Mouse (Mus musculus) embryonic facial prominence, embryonic 10.5 days (tissue): ENCODE results near the gene Nr2e3. TPM values are rescaled to one million over a fixed set of nuclear protein-coding genes. Genes with fewer than 3 reads are reported as not detected.
"Not testable (repeated sequence)": the region's sequence is repeated elsewhere in the genome, so short reads cannot be mapped to it uniquely, and the experiment has no call there.

Experiments used
- DNase-seq: peaks from one replicate; pipeline ENCODE4 v3.0.0-alpha.2; 2017; ENCODE audit warnings: low spot score
- H3K27ac ChIP-seq: fragments of 300-500 bp; sonication (generic); replicated peaks from 2 replicates; pipeline ENCODE4 v1.5.1; 2016; ENCODE audit warnings: mild to moderate bottlenecking
- H3K27me3 ChIP-seq: fragments of 300-500 bp; sonication (generic); replicated peaks from 2 replicates; pipeline ENCODE4 v1.6.1; 2016; ENCODE audit warnings: low read depth, mild to moderate bottlenecking; ENCODE audit not compliant: poor library complexity, severe bottlenecking
- H3K36me3 ChIP-seq: fragments of 300-500 bp; sonication (generic); replicated peaks from 2 replicates; pipeline ENCODE4 v1.6.1; 2016; ENCODE audit warnings: mild to moderate bottlenecking, moderate library complexity
- H3K4me1 ChIP-seq: fragments of 300-500 bp; sonication (generic); 2 replicates; pipeline ENCODE4 v1.6.1; 2016
- H3K4me3 ChIP-seq: fragments of 300-500 bp; sonication (generic); 2 replicates; pipeline ENCODE4 v1.5.1; 2016; ENCODE audit warnings: mild to moderate bottlenecking, moderate library complexity
- H3K9me3 ChIP-seq: fragments of 300-500 bp; sonication (generic); 2 replicates; pipeline ENCODE4 v1.6.1; 2016; ENCODE audit warnings: mild to moderate bottlenecking
- WGBS: fragments of 180-500 bp; shearing (Covaris S2); methylation state at CpG from one replicate; pipeline ENCODE4 v1.1.7; 2016; 5-methylcytosine and 5-hydroxymethylcytosine counted together
- polyA plus RNA-seq: library from polyadenylated mRNA; unstranded; fragments of >200 nt; fragmentation: Nextera tagmentation; extraction: Ambion mirVana; gene quantifications from 2 replicates; pipeline ENCODE4 v1.2.1, GENCODE M21; 2016

Nr2e3 gene
- polyA plus RNA-seq, 1 experiment from 2014 or later, result 0.51 TPM

DNA sequence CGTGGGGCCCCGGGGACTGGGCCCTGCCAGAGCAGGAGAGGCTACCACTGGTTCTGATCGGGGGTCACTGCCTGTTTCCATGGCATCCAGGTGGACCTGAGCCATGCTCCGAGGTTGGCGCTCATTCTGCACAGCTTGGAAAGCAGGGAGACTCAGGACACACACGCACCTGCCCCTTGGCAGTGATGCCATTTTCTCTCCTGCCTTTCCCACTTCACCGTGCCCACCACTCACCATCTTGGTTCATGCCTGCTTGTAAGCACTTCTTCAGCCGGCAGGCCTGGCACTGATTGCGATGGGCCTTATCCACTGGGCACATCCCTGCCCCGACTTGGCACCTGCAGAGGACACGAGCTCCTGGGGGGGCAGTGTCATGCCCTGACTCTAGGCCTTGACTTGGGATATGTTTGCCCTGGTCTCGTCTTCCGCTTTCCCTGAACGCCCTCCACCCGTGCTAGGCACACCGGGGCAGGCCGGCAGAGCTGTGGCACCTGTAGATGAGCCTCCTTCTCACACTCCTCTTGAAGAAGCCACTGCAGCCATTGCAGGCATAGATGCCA lies 11.7 kb downstream of the Nr2e3 start:
- H3K36me3 ChIP-seq, result no peaks in the 10 kb centered on the region
- no peaks in the 10 kb centered on the region for H3K9me3 ChIP-seq
- H3K4me1 ChIP-seq, result peaks cover 17% of the 10 kb centered on the region
- H3K4me3 ChIP-seq, result no peak overlapping the region
- no peak for DNase-seq
- H3K27me3 ChIP-seq, result no peaks in the 10 kb centered on the region
- 88% methylated on average over 17 of the region's 17 CpGs for WGBS
- H3K27ac ChIP-seq, result no peak overlapping the region

DNA sequence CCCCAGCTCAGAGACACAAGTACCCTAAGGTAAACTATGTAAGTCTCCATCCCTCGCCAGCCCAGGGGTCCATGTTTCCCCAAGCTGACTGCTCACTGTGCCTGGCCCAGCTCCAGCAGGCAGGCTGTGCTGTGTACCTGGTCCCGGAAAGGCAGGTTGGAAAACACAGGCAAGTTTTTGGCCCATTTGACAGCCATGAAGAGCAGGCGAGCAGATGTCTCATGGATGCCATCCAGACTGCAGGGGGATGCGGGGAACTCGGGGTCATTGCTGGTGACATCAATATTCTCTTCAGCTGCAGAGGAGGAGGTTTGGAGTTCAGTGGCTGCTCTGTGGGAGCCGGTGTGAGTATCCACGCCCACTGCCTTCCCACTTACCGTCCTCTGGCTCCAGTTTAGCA lies 12.2 kb downstream of the Nr2e3 start:
- Histone ChIP-seq H3K9me3 (no peaks in the 10 kb centered on the region), H3K27me3 (no peaks in the 10 kb centered on the region), H3K36me3 (no peaks in the 10 kb centered on the region), H3K4me1 (peaks cover 12% of the 10 kb centered on the region), H3K27ac (no peak overlapping the region), H3K4me3 (no peak overlapping the region)
- WGBS, result 80% methylated on average over 8 of the region's 8 CpGs
- DNase-seq, result no peak

DNA sequence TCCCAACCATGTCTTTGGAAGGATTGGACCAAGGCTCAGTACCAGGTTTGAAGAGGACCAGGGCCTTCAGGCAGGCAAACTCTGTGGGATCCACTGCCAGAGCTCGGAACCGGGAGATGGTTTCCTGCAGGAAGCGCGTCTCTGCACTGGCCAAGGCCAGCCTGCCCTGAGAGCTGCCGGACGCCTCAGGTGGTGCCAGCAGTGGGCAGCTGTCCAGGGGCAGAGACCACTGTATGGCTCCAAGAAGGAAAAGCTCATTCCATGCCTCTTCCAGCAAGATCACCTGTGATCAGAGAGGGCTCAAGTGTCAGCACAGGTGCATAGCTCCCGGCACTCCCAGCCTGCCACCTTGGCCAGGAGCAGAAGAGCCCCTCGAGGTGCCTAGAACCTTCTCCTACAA lies 13.2 kb downstream of the Nr2e3 start:
- Histone ChIP-seq H3K27ac (no peak overlapping the region), H3K4me1 (peaks cover 4% of the 10 kb centered on the region; the same call in 1 of the 2 replicates), H3K4me3 (no peak overlapping the region), H3K27me3 (no peaks in the 10 kb centered on the region), H3K36me3 (no peaks in the 10 kb centered on the region), H3K9me3 (no peaks in the 10 kb centered on the region)
- 87% methylated on average over 8 of the region's 8 CpGs for WGBS
- no peak for DNase-seq

DNA sequence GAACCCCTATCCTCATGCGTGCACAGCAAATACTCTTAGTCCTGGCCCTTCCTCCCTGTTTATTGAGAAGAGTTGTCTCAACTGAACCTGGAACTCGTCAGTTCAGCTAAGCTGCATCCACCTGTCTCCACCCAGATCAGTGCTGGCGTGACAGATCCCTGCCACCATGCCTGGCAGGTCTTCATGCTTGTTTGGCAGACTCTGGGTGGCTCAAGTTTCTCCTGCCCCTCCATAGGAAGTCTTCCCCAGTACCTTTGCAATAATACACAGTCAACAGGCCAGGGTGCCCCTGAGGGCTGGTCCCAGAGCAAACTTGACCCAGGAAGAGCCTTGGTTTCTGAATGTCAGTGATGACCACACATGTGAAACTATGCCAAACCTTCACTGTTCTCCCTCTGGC lies 15.2 kb downstream of the Nr2e3 start:
- WGBS, result 67% methylated on average over 3 of the region's 3 CpGs
- DNase-seq, result no peak
- Histone ChIP-seq H3K27me3 (no peaks in the 10 kb centered on the region), H3K27ac (no peak overlapping the region), H3K36me3 (no peaks in the 10 kb centered on the region), H3K4me1 (peaks cover 10% of the 10 kb centered on the region), H3K4me3 (no peak overlapping the region), H3K9me3 (no peaks in the 10 kb centered on the region)

DNA sequence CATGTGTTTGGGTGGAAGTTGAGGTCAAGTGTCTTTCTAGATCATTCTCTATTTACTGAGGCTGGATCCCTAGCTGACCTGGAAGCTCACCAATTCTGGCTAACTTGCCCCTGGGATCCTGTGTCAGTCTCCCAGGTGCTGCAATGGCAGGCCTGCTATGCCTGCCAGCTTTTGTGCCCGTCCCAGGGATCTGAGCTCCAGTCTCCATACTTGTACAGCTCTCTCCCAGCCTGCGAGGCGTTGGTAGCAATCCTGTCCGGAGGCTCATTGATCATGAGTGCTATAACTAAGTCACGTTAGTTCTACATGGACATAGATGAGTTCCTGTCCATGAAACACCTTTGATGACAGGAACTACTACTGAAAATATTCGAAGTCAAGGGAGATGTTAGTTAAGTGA lies 16.6 kb downstream of the Nr2e3 start:
- H3K4me3 ChIP-seq, result no peak overlapping the region
- no peak overlapping the region for H3K27ac ChIP-seq
- WGBS, result 91% methylated on average over 6 of the region's 6 CpGs
- H3K9me3 ChIP-seq, result no peaks in the 10 kb centered on the region
- H3K4me1 ChIP-seq, result peaks cover 14% of the 10 kb centered on the region
- DNase-seq, result no peak
- no peaks in the 10 kb centered on the region for H3K36me3 ChIP-seq
- H3K27me3 ChIP-seq, result no peaks in the 10 kb centered on the region

DNA sequence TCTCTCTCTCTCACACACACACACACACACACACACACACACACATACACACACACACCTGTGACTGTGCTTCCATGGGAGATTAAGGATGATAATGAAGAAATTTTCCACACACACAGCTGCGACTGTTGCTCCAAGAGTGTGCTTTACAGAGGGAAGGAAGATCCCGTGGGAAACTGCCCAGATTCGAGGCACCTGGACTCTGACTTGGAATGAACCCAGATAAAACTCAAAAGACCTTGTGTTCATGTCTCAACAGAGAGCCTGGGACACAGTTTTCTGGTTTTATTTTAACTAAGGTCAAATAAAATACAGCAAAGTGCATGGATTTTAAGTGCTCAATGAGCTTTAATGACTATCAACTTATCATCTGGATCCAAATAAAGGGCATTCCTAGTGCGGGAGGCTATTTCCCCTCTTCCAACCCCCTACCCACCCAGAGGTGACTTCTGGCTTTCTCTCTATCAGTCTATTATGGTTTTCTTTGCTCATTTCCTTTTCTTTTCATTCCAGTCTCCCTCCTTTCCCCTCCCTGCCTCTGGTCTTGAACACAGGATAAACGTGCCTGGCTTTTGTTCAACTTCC lies 17.9 kb downstream of the Nr2e3 start:
- Histone ChIP-seq H3K36me3 (no peaks in the 10 kb centered on the region), H3K4me3 (no peak overlapping the region), H3K9me3 (no peaks in the 10 kb centered on the region), H3K4me1 (peaks cover 14% of the 10 kb centered on the region), H3K27me3 (no peaks in the 10 kb centered on the region), H3K27ac (no peak overlapping the region)
- WGBS, result 68% methylated on average over 5 of the region's 5 CpGs
- no peak for DNase-seq

DNA sequence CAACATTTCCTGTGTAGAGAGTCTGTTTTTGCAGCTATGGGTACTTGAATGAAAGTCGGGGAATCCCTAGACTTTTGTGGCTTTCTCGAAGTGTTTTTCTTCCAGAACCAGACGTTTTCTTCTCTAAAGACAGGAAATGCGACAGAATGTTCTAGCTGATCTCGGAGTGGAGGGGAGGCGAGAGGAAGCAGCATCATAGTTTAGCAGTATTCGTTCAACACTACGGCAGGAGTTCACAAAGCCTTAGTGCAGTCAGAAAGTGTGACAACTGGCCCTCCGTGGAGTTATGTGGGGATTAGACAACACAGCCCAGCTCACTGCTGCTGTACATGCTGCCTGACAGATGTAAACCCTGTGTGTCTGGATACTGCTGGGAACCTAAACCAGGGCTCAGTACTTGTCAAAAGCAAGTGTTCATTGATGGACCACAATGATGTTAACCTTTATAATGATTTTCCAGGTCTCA lies 18.5 kb downstream of the Nr2e3 start:
- Histone ChIP-seq H3K27ac (no peak overlapping the region), H3K4me1 (peaks cover 14% of the 10 kb centered on the region), H3K27me3 (no peaks in the 10 kb centered on the region), H3K4me3 (no peak overlapping the region), H3K36me3 (no peaks in the 10 kb centered on the region), H3K9me3 (no peaks in the 10 kb centered on the region)
- no peak for DNase-seq
- 73% methylated on average over 9 of the region's 9 CpGs for whole genome bisulfite sequencing

DNA sequence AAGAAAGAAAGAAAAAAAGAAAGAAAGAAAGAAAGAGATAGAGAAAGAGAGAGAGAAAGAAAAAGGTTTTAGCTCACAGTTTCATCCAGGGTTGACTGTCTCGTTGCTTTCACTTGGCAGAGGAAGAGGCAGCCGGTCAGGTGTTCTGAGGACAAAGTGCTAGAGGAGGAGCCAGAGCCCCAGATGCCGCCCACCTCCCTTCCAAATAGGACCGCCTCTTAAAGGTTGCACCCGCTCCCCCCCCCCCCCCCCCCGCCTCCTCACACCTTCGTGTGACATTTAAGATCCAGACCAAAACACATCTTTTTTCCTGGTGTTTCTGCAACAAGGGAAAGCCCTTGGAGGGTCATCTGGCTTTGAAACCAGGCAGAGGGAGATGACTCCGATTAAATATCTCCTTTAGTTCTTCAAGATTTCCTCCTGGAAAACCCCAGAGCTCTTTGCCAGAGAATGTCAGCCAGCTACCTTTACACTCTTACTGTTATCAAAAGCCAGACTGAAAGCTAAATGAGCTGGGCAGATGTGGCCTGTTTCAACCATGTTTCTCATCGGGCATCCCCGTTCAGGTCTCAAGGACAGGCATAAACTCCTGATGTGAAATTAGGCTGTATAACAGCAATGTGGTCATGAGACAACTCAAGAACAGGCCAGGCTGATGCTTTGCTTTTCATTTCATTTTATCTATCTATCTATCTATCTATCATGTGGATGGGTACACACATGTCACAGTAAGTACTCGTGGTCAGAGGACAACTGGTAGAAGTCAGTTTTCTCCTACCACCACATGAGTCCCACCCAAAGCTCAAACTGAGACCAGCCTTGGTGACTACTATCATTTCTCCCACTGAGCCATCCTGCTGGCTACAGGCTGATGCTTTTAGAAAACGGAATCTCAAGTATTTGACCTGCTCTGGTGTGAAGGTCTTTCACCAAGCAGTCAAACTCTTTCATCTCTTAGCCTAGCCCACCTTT lies 19.3 kb downstream of the Nr2e3 start:
- H3K27ac ChIP-seq, result no peak overlapping the region
- 72% methylated on average over 12 of the region's 12 CpGs for WGBS
- no peak for DNase-seq

DNA sequence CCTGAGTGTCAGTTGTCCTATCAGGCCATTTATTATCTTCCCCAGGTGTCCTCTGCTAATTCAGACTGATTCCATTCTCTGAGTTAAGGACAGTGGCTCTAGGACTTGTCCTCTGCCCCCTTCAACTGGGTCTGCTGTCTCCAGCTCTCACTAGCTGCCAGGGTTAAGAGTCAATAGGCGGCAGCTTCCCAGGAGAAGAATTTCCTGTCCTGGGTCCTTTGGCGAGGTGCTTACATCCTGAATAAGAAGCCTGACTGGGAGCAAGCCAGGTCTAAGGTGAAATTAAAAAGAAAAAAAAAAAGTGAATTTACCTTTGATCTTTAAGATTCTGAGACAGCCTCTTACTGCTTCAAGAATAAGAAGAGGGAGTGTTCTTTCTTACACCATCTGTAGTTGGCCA lies 20.8 kb downstream of the Nr2e3 start:
- no peaks in the 10 kb centered on the region for H3K27me3 ChIP-seq
- 57% methylated on average over 2 of the region's 2 CpGs for WGBS
- no peak overlapping the region for H3K4me3 ChIP-seq
- DNase-seq, result no peak
- no peaks in the 10 kb centered on the region for H3K9me3 ChIP-seq
- no peaks in the 10 kb centered on the region for H3K36me3 ChIP-seq
- H3K4me1 ChIP-seq, result peaks cover 14% of the 10 kb centered on the region
- H3K27ac ChIP-seq, result no peak overlapping the region

More for the DNA sequence above, 19.3 kb downstream of the Nr2e3 start:
- no peaks in the 10 kb centered on the region for H3K9me3 ChIP-seq
- no peaks in the 10 kb centered on the region for H3K27me3 ChIP-seq
- H3K36me3 ChIP-seq, result no peaks in the 10 kb centered on the region
- peaks cover 14% of the 10 kb centered on the region for H3K4me1 ChIP-seq
- H3K4me3 ChIP-seq, result no peak overlapping the region

DNA sequence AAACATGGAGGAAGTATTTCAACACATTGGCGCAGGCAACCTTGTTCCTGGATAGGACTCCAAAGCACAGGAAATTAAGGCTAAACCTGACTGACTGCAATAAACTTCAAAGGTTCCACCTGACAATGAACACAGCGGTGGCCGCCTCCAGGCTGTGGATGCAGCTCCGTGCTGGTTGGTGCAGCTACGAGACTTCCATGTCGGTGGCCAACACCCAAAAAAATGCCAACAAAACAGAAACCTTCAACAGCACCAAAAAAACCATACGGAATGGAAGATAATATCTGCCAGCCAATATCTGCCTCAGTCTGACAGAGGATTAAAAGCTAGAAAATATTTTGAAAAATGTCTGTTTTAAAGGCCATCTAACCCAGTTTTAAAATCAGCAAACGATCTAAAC lies 21.9 kb downstream of the Nr2e3 start:
- Histone ChIP-seq H3K9me3 (no peaks in the 10 kb centered on the region), H3K4me1 (peaks cover 11% of the 10 kb centered on the region), H3K36me3 (no peaks in the 10 kb centered on the region), H3K4me3 (no peak overlapping the region), H3K27ac (no peak overlapping the region), H3K27me3 (no peaks in the 10 kb centered on the region)
- DNase-seq, result no peak
- 86% methylated on average over 8 of the region's 8 CpGs for WGBS

DNA sequence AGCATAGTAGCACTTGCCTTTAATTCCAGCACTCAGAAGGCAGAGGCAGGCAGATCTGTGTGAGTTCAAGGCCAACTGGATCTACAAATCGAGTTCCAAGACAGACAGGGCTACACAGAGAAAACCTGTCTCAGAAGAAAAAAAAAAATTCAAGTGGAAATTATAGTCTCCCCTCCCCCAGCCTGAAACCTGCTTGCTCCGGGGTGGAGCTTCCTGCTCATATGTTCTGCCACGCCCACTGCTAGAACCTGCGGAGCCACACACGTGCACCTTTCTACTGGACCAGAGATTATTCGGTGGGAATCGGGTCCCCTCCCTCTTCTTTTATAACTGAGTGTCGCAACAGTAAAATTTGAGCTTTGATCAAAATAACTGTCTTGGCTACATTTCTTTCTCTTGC lies 24.6 kb downstream of the Nr2e3 start:
- not testable (repeated sequence) for DNase-seq, H3K27me3 ChIP-seq, H3K9me3 ChIP-seq, H3K4me3 ChIP-seq, H3K36me3 ChIP-seq, H3K27ac ChIP-seq, H3K4me1 ChIP-seq
- 84% methylated on average over 8 of the region's 8 CpGs for WGBS

DNA sequence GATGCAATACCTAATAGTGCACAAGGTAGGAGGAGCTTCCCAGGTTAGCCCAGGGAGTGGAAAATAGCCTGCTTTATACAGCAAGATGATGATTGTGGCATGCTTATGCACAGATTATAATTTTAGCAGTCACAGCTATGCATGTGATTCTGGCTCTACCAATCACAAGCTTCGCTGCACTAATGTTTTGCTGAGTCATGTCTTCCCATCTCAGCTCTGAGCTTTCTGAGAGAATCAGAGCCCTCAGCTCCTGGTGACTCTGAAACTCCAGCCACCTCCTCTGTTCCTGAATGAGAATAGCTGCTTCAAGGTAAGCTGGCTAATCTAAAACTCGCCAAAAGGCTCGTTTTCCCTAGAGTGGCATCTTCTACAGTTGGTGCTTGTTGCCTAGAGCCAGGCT lies 30.2 kb downstream of the Nr2e3 start:
- H3K4me3 ChIP-seq, result no peak overlapping the region
- H3K27me3 ChIP-seq, result no peaks in the 10 kb centered on the region
- H3K36me3 ChIP-seq, result peaks cover 11% of the 10 kb centered on the region
- 80% methylated on average over 3 of the region's 3 CpGs for WGBS
- peaks cover 6% of the 10 kb centered on the region; the same call in 1 of the 2 replicates for H3K9me3 ChIP-seq
- no peaks in the 10 kb centered on the region for H3K4me1 ChIP-seq
- DNase-seq, result no peak
- no peak overlapping the region for H3K27ac ChIP-seq

DNA sequence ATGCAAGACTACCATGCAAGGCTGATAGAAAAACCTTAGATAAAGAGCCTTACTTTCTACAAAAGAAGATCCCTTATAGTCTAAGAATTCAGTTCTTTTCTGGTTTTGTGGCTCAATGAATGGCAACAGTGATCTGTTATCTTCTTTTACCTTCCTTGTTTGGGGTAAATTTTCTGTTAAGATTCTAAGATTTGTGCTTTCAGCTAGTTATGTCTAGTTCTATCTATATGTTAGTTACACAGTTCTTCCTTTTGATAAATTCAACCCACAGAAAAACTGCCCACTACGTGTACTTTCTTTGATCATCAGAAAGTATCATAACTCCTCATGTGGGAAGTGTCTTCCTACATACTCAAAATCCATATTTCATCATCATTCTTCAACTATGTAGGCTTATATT lies 45.7 kb downstream of the Nr2e3 start:
- WGBS, result 96% methylated on average over 1 of the region's 1 CpGs
- no peak for DNase-seq
- H3K4me1 ChIP-seq, result no peaks in the 10 kb centered on the region
- H3K36me3 ChIP-seq, result peaks cover 14% of the 10 kb centered on the region
- no peaks in the 10 kb centered on the region for H3K9me3 ChIP-seq
- H3K4me3 ChIP-seq, result no peak overlapping the region
- no peaks in the 10 kb centered on the region for H3K27me3 ChIP-seq
- no peak overlapping the region for H3K27ac ChIP-seq
